Mouse (Mus musculus): ENCODE results near the gene Gm9945. TPM values are rescaled to one million over a fixed set of nuclear protein-coding genes. Genes with fewer than 3 reads are reported as not detected.

Gm9945 gene
- polyA plus RNA-seq, 1 experiment from 2014 or later = not detected

GRCm38 (mm10) chr11:53485719-53486118 is 5.8 kb downstream of the Gm9945 start:
- ATAC-seq (ENCODE audit: low FRiP score) = no peak
- H3K9ac ChIP-seq = no peak overlapping the region
- H3K4me2 ChIP-seq = no peak overlapping the region
- H3K9me3 ChIP-seq = no peaks in the 10 kb centered on the region
- no peak overlapping the region for H3K27ac ChIP-seq
- peaks cover 6% of the 10 kb centered on the region; the same call in 1 of the 2 replicates for H3K4me1 ChIP-seq
- peaks cover 68% of the 10 kb centered on the region for H3K27me3 ChIP-seq
- no peak overlapping the region for H3K4me3 ChIP-seq (replicated peaks)
- WGBS = 40% methylated on average over 3 of the region's 3 CpGs
- no peaks in the 10 kb centered on the region for H3K36me3 ChIP-seq (replicated peaks)

- peaks cover 6% of the 10 kb centered on the region; the same call in 1 of the 2 replicates for H3K4me1 ChIP-seq
- 75% methylated on average over 3 of the region's 3 CpGs for WGBS
- no peaks in the 10 kb centered on the region for H3K9me3 ChIP-seq
- peaks cover 63% of the 10 kb centered on the region for H3K27me3 ChIP-seq
- no peak for ATAC-seq (ENCODE audit: low FRiP score)
- no peaks in the 10 kb centered on the region for H3K36me3 ChIP-seq (replicated peaks)
- no peak overlapping the region for H3K4me3 ChIP-seq (replicated peaks)
- no peak overlapping the region for H3K4me2 ChIP-seq
- H3K9ac ChIP-seq = no peak overlapping the region
- H3K27ac ChIP-seq = no peak overlapping the region
Observed at GRCm38 (mm10) chr11:53486351-53486750, 6.4 kb downstream of the Gm9945 start.

GRCm38 (mm10) chr11:53486822-53487594 is 7.0 kb downstream of the Gm9945 start:
- no peaks in the 10 kb centered on the region for H3K36me3 ChIP-seq (replicated peaks)
- 17% methylated on average over 27 of the region's 27 CpGs for WGBS
- H3K4me3 ChIP-seq (replicated peaks) = peak overlapping the region; percentile 2
- H3K9me3 ChIP-seq = no peaks in the 10 kb centered on the region
- peaks cover 56% of the 10 kb centered on the region for H3K27me3 ChIP-seq
- H3K9ac ChIP-seq = 0 out of 2 replicates have a peak overlapping the region, but pooled peaks have one; percentile 21
- peaks cover 11% of the 10 kb centered on the region for H3K4me1 ChIP-seq
- 0 out of 2 replicates have a peak, but pooled peaks have one; percentile 51 for ATAC-seq (ENCODE audit: low FRiP score)
- no peak overlapping the region for H3K27ac ChIP-seq
- peak overlapping the region; percentile 44 for H3K4me2 ChIP-seq

GRCm38 (mm10) chr11:53489007-53489406 is 9.0 kb downstream of the Gm9945 start:
- WGBS = 85% methylated on average over 5 of the region's 5 CpGs
- Histone ChIP-seq H3K4me3 (replicated peaks) (no peak overlapping the region), H3K4me1 (peaks cover 27% of the 10 kb centered on the region), H3K27me3 (peaks cover 43% of the 10 kb centered on the region), H3K9me3 (no peaks in the 10 kb centered on the region), H3K36me3 (replicated peaks) (no peaks in the 10 kb centered on the region), H3K27ac (no peak overlapping the region), H3K4me2 (no peak overlapping the region), H3K9ac (no peak overlapping the region)
- no peak for ATAC-seq (ENCODE audit: low FRiP score)

- H3K36me3 ChIP-seq (replicated peaks) = no peaks in the 10 kb centered on the region
- no peak overlapping the region for H3K4me2 ChIP-seq
- peaks cover 27% of the 10 kb centered on the region for H3K4me1 ChIP-seq
- no peak overlapping the region for H3K27ac ChIP-seq
- H3K9ac ChIP-seq = no peak overlapping the region
- WGBS = 51% methylated on average over 9 of the region's 9 CpGs
- H3K9me3 ChIP-seq = no peaks in the 10 kb centered on the region
- ATAC-seq (ENCODE audit: low FRiP score) = no peak
- H3K4me3 ChIP-seq (replicated peaks) = no peak overlapping the region
- H3K27me3 ChIP-seq = peaks cover 43% of the 10 kb centered on the region
Observed at GRCm38 (mm10) chr11:53489421-53489820, 9.5 kb downstream of the Gm9945 start.

- H3K4me1 ChIP-seq = peaks cover 41% of the 10 kb centered on the region
- H3K9me3 ChIP-seq = no peaks in the 10 kb centered on the region
- H3K27me3 ChIP-seq = peaks cover 32% of the 10 kb centered on the region
- no peak overlapping the region for H3K9ac ChIP-seq
- H3K36me3 ChIP-seq (replicated peaks) = no peaks in the 10 kb centered on the region
- H3K27ac ChIP-seq = peak overlapping the region; percentile 38; the same call in 1 of the 2 replicates
- no peak for ATAC-seq (ENCODE audit: low FRiP score)
- H3K4me2 ChIP-seq = 0 out of 2 replicates have a peak overlapping the region, but pooled peaks have one; percentile 4
- 3% methylated on average over 8 of the region's 8 CpGs for WGBS
- H3K4me3 ChIP-seq (replicated peaks) = no peak overlapping the region
Observed at GRCm38 (mm10) chr11:53491954-53492401, 12.0 kb downstream of the Gm9945 start.

- peak; percentile 70 for ATAC-seq (ENCODE audit: low FRiP score)
- Histone ChIP-seq H3K9me3 (no peaks in the 10 kb centered on the region), H3K4me3 (replicated peaks) (no peak overlapping the region), H3K27ac (peak overlapping the region; percentile 42; the same call in 1 of the 2 replicates), H3K36me3 (replicated peaks) (no peaks in the 10 kb centered on the region), H3K4me2 (no peak overlapping the region), H3K27me3 (peaks cover 26% of the 10 kb centered on the region), H3K4me1 (peaks cover 36% of the 10 kb centered on the region), H3K9ac (no peak overlapping the region)
- 11% methylated on average over 3 of the region's 3 CpGs for WGBS
Observed at GRCm38 (mm10) chr11:53493243-53493955, 13.4 kb downstream of the Gm9945 start.

- H3K27me3 ChIP-seq = peaks cover 21% of the 10 kb centered on the region; the same call in 1 of the 2 replicates
- H3K27ac ChIP-seq = peak overlapping the region; percentile 68; the same call in 1 of the 2 replicates
- no peak overlapping the region for H3K9ac ChIP-seq
- H3K4me1 ChIP-seq = peaks cover 38% of the 10 kb centered on the region
- no peaks in the 10 kb centered on the region for H3K36me3 ChIP-seq (replicated peaks)
- ATAC-seq (ENCODE audit: low FRiP score) = no peak
- no peaks in the 10 kb centered on the region for H3K9me3 ChIP-seq
- no peak overlapping the region for H3K4me3 ChIP-seq (replicated peaks)
- no peak overlapping the region for H3K4me2 ChIP-seq
- 10% methylated on average over 6 of the region's 6 CpGs for WGBS
Observed at GRCm38 (mm10) chr11:53495417-53495816, 15.5 kb downstream of the Gm9945 start.

- no peak for ATAC-seq (ENCODE audit: low FRiP score)
- no peaks in the 10 kb centered on the region for H3K9me3 ChIP-seq
- no peak overlapping the region for H3K4me3 ChIP-seq (replicated peaks)
- WGBS = 83% methylated on average over 6 of the region's 6 CpGs
- H3K27me3 ChIP-seq = peaks cover 22% of the 10 kb centered on the region
- no peak overlapping the region for H3K9ac ChIP-seq
- H3K4me1 ChIP-seq = peaks cover 40% of the 10 kb centered on the region
- H3K36me3 ChIP-seq (replicated peaks) = no peaks in the 10 kb centered on the region
- no peak overlapping the region for H3K4me2 ChIP-seq
- no peak overlapping the region for H3K27ac ChIP-seq
Observed at GRCm38 (mm10) chr11:53496946-53497345, 17.0 kb downstream of the Gm9945 start.

GRCm38 (mm10) chr11:53500569-53500968 is 20.6 kb downstream of the Gm9945 start:
- Histone ChIP-seq H3K27me3 (peaks cover 22% of the 10 kb centered on the region), H3K36me3 (replicated peaks) (no peaks in the 10 kb centered on the region), H3K4me2 (peak overlapping the region; percentile 27), H3K9ac (no peak overlapping the region), H3K27ac (no peak overlapping the region), H3K9me3 (no peaks in the 10 kb centered on the region), H3K4me1 (peaks cover 15% of the 10 kb centered on the region), H3K4me3 (replicated peaks) (no peak overlapping the region)
- no peak for ATAC-seq (ENCODE audit: low FRiP score)
- WGBS = 6% methylated on average over 11 of the region's 11 CpGs

- no peak for ATAC-seq (ENCODE audit: low FRiP score)
- H3K4me1 ChIP-seq = peaks cover 7% of the 10 kb centered on the region
- no peak overlapping the region for H3K4me3 ChIP-seq (replicated peaks)
- no peak overlapping the region for H3K9ac ChIP-seq
- H3K4me2 ChIP-seq = no peak overlapping the region
- peaks cover 18% of the 10 kb centered on the region for H3K27me3 ChIP-seq
- no peaks in the 10 kb centered on the region for H3K9me3 ChIP-seq
- H3K27ac ChIP-seq = no peak overlapping the region
- H3K36me3 ChIP-seq (replicated peaks) = no peaks in the 10 kb centered on the region
- 86% methylated on average over 8 of the region's 8 CpGs for WGBS
Observed at GRCm38 (mm10) chr11:53502039-53502765, 22.2 kb downstream of the Gm9945 start.

- Histone ChIP-seq H3K9me3 (no peaks in the 10 kb centered on the region), H3K9ac (no peak overlapping the region), H3K36me3 (replicated peaks) (no peaks in the 10 kb centered on the region), H3K27ac (no peak overlapping the region), H3K4me2 (no peak overlapping the region), H3K4me3 (replicated peaks) (no peak overlapping the region), H3K27me3 (peaks cover 12% of the 10 kb centered on the region), H3K4me1 (peaks cover 7% of the 10 kb centered on the region)
- ATAC-seq (ENCODE audit: low FRiP score) = no peak
- 89% methylated on average over 5 of the region's 5 CpGs for WGBS
Observed at GRCm38 (mm10) chr11:53503738-53504137, 23.8 kb downstream of the Gm9945 start.
